Mouse (Mus musculus) kidney, adult 2 months (tissue): ENCODE results near the gene Ptprh.
A peak's percentile ranks its signal among the peaks of the same experiment; 100 is the strongest.

Source experiments
- CTCF ChIP-seq: fragments of 200-500 bp; conservative IDR thresholded peaks from 2 replicates; pipeline ENCODE4 v1.5.1; 2011; ENCODE audit warnings: low read depth, mild to moderate bottlenecking, control low read depth, low read length, moderate library complexity, mixed read lengths; ENCODE audit not compliant: insufficient read depth, insufficient read length
- POLR2A ChIP-seq: fragments of 200-500 bp; IDR thresholded peaks from one replicate; pipeline ENCODE4 v1.6.1; 2011; ENCODE audit warnings: low read depth, low read length, control low read depth

DNA sequence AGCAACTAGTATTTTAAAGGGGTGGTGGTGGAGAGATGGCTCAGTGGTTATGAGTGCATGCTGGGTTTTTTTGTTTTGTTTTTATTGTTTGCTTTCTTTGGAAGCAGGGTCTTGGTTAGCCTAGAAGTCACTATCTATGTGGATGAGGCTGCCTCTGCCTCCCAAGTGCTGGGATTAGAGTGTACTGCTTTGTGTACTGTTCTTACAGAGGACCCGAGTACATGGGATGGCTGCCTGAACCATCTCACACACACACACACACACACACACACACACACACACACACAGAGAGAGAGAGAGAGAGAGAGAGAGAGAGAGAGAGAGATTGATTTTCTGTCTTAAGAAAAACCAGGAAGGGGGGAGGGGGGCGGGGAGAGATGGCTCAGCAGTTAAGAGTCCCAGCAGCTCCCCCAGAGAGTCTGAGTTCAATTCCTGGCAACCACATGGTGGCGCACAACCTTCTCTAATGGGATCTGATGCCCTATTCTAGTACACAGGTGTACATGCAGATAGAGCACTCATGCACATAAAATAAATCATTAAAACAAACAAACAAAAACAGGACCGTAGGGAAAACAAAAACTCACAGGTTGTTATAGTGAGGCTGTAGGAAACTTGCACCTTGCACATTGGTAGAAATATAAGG, 19.8 kb upstream of the Ptprh start:
- TF ChIP-seq POLR2A, result no peak
- peak; percentile 58 for TF ChIP-seq CTCF
